Mouse (Mus musculus) E14TG2a.4 (cell line): Measurements from ENCODE around the gene Spop.

Source experiments
- CTCF ChIP-seq: conservative IDR thresholded peaks from 2 replicates; pipeline ENCODE4 v1.5.1; 2014; ENCODE audit warnings: low read length
- NANOG ChIP-seq: IDR thresholded peaks from 2 replicates; pipeline ENCODE4 v1.6.1; 2014; ENCODE audit warnings: borderline replicate concordance, low read length, mixed read lengths
- POU5F1 ChIP-seq: IDR thresholded peaks from 2 replicates; pipeline ENCODE4 v1.6.1; 2014; ENCODE audit warnings: low read length, borderline replicate concordance

- TF ChIP-seq CTCF (no peak), NANOG (no peak), POU5F1 (no peak)
Measured at GRCm38 (mm10) chr11:95393500-95393816, 20.4 kb upstream of the Spop start.
